Mouse (Mus musculus) hindbrain, postnatal 0 days (tissue): ENCODE data around the gene 2610528A11Rik. TPM values are rescaled to one million over a fixed set of nuclear protein-coding genes. Genes with fewer than 3 reads are reported as not detected.

Experiments used
- ATAC-seq: fragments of 200-750 bp; cut with Nextera tagmentation; 2 replicates; pipeline ENCODE4 v1.8.0; 2017; ENCODE audit warnings: mild to moderate bottlenecking, moderate TSS enrichment, moderate library complexity
- DNase-seq: peaks from one replicate; pipeline ENCODE4 v3.0.0-alpha.2; 2015; ENCODE audit warnings: low spot score
- H3K27ac ChIP-seq: fragments of 300-500 bp; sonication (generic); 2 replicates; pipeline ENCODE4 v1.5.1; 2014; ENCODE audit warnings: mild to moderate bottlenecking
- H3K27me3 ChIP-seq: fragments of 300-500 bp; sonication (generic); 2 replicates; pipeline ENCODE4 v1.6.1; 2014; ENCODE audit warnings: low read length, mixed read lengths; ENCODE audit not compliant: insufficient read depth
- H3K36me3 ChIP-seq: fragments of 300-500 bp; sonication (generic); 2 replicates; pipeline ENCODE4 v1.6.1; 2014; ENCODE audit warnings: low read length, mixed read lengths; ENCODE audit not compliant: insufficient read depth
- H3K4me1 ChIP-seq: fragments of 300-500 bp; sonication (generic); 2 replicates; pipeline ENCODE4 v1.6.1; 2014; ENCODE audit warnings: antibody characterized with exemption, low read length, mixed read lengths; ENCODE audit not compliant: insufficient read depth
- H3K4me2 ChIP-seq: fragments of 300-500 bp; sonication (generic); 2 replicates; pipeline ENCODE4 v1.6.1; 2014; ENCODE audit warnings: low read depth, mild to moderate bottlenecking, low read length, moderate library complexity, mixed read lengths
- H3K4me3 ChIP-seq: fragments of 300-500 bp; sonication (generic); 2 replicates; pipeline ENCODE4 v1.5.1; 2014; ENCODE audit warnings: low read length
- H3K9ac ChIP-seq: fragments of 300-500 bp; sonication (generic); replicated peaks from 2 replicates; pipeline ENCODE4 v1.6.1; 2014; ENCODE audit warnings: mild to moderate bottlenecking, low read length, moderate library complexity, mixed read lengths
- H3K9me3 ChIP-seq: fragments of 300-500 bp; sonication (generic); 2 replicates; pipeline ENCODE4 v1.6.1; 2016; ENCODE audit warnings: low read length, mixed read lengths
- CTCF ChIP-seq: IDR thresholded peaks from 2 replicates; pipeline ENCODE4 v1.5.1; 2016; ENCODE audit warnings: antibody characterized with exemption, control low read depth, low read depth
- WGBS: fragments of 180-500 bp; shearing (Covaris S2); extraction: QIAGEN DNeasy Blood & Tissue Kit; methylation state at CpG from one replicate; pipeline ENCODE4 v1.1.7; 2014; 5-methylcytosine and 5-hydroxymethylcytosine counted together
- polyA plus RNA-seq: library from polyadenylated mRNA; unstranded; fragments of >200 nt; fragmentation: Nextera tagmentation; extraction: Ambion mirVana; gene quantifications from 2 replicates; pipeline ENCODE4 v1.2.1, GENCODE M21; 2015
- total RNA-seq: library from RNA; depleted of rRNA; stranded (reverse); fragments of >200 nt; gene quantifications from 2 replicates; pipeline ENCODE4 v1.2.3, GENCODE M21; 2014

2610528A11Rik gene
- total and polyA plus RNA-seq, 2 experiments from 2014 or later: 0.73 TPM; not detected in 1

- H3K36me3 ChIP-seq: peaks cover 19% of the 10 kb centered on the region; the same call in 1 of the 2 replicates
- DNase-seq: peak; percentile 98
- peak; percentile 100 for ATAC-seq
- peak within 1 kb of the TSS; percentile 91 for H3K27ac ChIP-seq
- TF ChIP-seq CTCF: peak; percentile 30; the same call in 1 of the 2 replicates
- peak within 1 kb of the TSS; percentile 90 for H3K4me3 ChIP-seq
- under 1% methylated on average over 38 of the region's 38 CpGs for WGBS
- H3K4me1 ChIP-seq: 0 out of 2 replicates have a peak, but pooled peaks cover 3% of the 10 kb centered on the region
- peak within 1 kb of the TSS; percentile 89 for H3K9ac ChIP-seq
- H3K27me3 ChIP-seq: no peaks in the 10 kb centered on the region
- H3K4me2 ChIP-seq: peak within 1 kb of the TSS; percentile 77
- no peaks in the 10 kb centered on the region for H3K9me3 ChIP-seq
These were observed 21.3 kb upstream of the 2610528A11Rik start, which contains the start of gene Ghitm for GRCm38 (mm10) chr14:37135127-37135593. Gene Ghitm, minus strand, starts transcription at chr14:37135272.

GRCm38 (mm10) chr14:37134304-37135126 lies 20.7 kb upstream of the 2610528A11Rik start:
- Histone ChIP-seq H3K9ac (peak overlapping the region; percentile 89), H3K36me3 (peaks cover 20% of the 10 kb centered on the region; the same call in 1 of the 2 replicates), H3K9me3 (no peaks in the 10 kb centered on the region), H3K27me3 (no peaks in the 10 kb centered on the region), H3K4me3 (peak overlapping the region; percentile 90), H3K27ac (peak overlapping the region; percentile 91), H3K4me2 (peak overlapping the region; percentile 77), H3K4me1 (0 out of 2 replicates have a peak, but pooled peaks cover 3% of the 10 kb centered on the region)
- ATAC-seq: peak; percentile 25; the same call in 1 of the 2 replicates
- peak; percentile 7 for DNase-seq
- no peak for TF ChIP-seq CTCF
- 2% methylated on average over 40 of the region's 40 CpGs for WGBS

GRCm38 (mm10) chr14:37127652-37128051 lies 13.8 kb upstream of the 2610528A11Rik start:
- ATAC-seq: no peak
- Histone ChIP-seq H3K4me3 (no peak overlapping the region), H3K36me3 (peaks cover 57% of the 10 kb centered on the region), H3K9me3 (no peaks in the 10 kb centered on the region), H3K4me1 (no peaks in the 10 kb centered on the region), H3K4me2 (no peak overlapping the region), H3K27ac (no peak overlapping the region), H3K27me3 (no peaks in the 10 kb centered on the region), H3K9ac (no peak overlapping the region)
- peak; percentile 84 for DNase-seq
- peak; percentile 75 for TF ChIP-seq CTCF
- WGBS: 43% methylated on average over 4 of the region's 4 CpGs

GRCm38 (mm10) chr14:37119233-37119632 lies 5.4 kb upstream of the 2610528A11Rik start:
- ATAC-seq: no peak
- Histone ChIP-seq H3K36me3 (peaks cover 15% of the 10 kb centered on the region; the same call in 1 of the 2 replicates), H3K9ac (no peak overlapping the region), H3K4me3 (no peak overlapping the region), H3K27me3 (no peaks in the 10 kb centered on the region), H3K27ac (no peak overlapping the region), H3K9me3 (no peaks in the 10 kb centered on the region), H3K4me2 (no peak overlapping the region), H3K4me1 (no peaks in the 10 kb centered on the region)
- TF ChIP-seq CTCF: no peak
- 95% methylated on average over 4 of the region's 4 CpGs for WGBS
- DNase-seq: no peak

GRCm38 (mm10) chr14:37112931-37113330 lies 891 bp downstream of the 2610528A11Rik start:
- Histone ChIP-seq H3K4me1 (no peaks in the 10 kb centered on the region), H3K4me3 (no peak overlapping the region), H3K4me2 (no peak overlapping the region), H3K27ac (no peak overlapping the region), H3K9me3 (no peaks in the 10 kb centered on the region), H3K27me3 (no peaks in the 10 kb centered on the region), H3K36me3 (no peaks in the 10 kb centered on the region), H3K9ac (no peak overlapping the region)
- DNase-seq: no peak
- ATAC-seq: no peak
- TF ChIP-seq CTCF: no peak
- 84% methylated on average over 7 of the region's 7 CpGs for WGBS

- no peak for TF ChIP-seq CTCF
- Histone ChIP-seq H3K36me3 (no peaks in the 10 kb centered on the region), H3K4me2 (no peak overlapping the region), H3K4me3 (no peak overlapping the region), H3K4me1 (no peaks in the 10 kb centered on the region), H3K27me3 (no peaks in the 10 kb centered on the region), H3K9ac (no peak overlapping the region), H3K27ac (no peak overlapping the region), H3K9me3 (no peaks in the 10 kb centered on the region)
- DNase-seq: no peak
- no peak for ATAC-seq
These were observed 2.5 kb downstream of the 2610528A11Rik start for GRCm38 (mm10) chr14:37111371-37111770.
